Mouse (Mus musculus): ENCODE results near the gene Smpd4.
A peak's percentile ranks its signal among the peaks of the same experiment; 100 is the strongest.

- TF ChIP-seq POLR2A (IDR thresholded peaks at IDR 0.05; ENCODE audit: borderline replicate concordance, insufficient read depth, low read length) (peak; percentile 53; the same call in 1 of the 2 replicates), CTCF (IDR thresholded peaks at IDR 0.05; ENCODE audit: borderline replicate concordance, insufficient read depth, low read depth, low read length) (no peak)
These were observed 27.4 kb downstream of the Smpd4 start, which contains the start of gene Ccdc74a for GRCm38 (mm10) chr16:17646310-17647114.

Data from cerebellum, adult 2 months (tissue).